Mouse (Mus musculus) E14TG2a.4 (cell line): ENCODE measurements around the gene Ryr3.

Source experiments
- CTCF ChIP-seq: conservative IDR thresholded peaks from 2 replicates; pipeline ENCODE4 v1.5.1; 2014; ENCODE audit warnings: low read length
- NANOG ChIP-seq: IDR thresholded peaks from 2 replicates; pipeline ENCODE4 v1.6.1; 2014; ENCODE audit warnings: borderline replicate concordance, low read length, mixed read lengths
- POU5F1 ChIP-seq: IDR thresholded peaks from 2 replicates; pipeline ENCODE4 v1.6.1; 2014; ENCODE audit warnings: low read length, borderline replicate concordance

GRCm38 (mm10) chr2:112910579-112910978 lies 306.3 kb downstream of the Ryr3 start:
- TF ChIP-seq CTCF (no peak), NANOG (no peak), POU5F1 (no peak)
